Mouse (Mus musculus): ENCODE measurements around the gene Ajm1.

The Ajm1 gene

DNA sequence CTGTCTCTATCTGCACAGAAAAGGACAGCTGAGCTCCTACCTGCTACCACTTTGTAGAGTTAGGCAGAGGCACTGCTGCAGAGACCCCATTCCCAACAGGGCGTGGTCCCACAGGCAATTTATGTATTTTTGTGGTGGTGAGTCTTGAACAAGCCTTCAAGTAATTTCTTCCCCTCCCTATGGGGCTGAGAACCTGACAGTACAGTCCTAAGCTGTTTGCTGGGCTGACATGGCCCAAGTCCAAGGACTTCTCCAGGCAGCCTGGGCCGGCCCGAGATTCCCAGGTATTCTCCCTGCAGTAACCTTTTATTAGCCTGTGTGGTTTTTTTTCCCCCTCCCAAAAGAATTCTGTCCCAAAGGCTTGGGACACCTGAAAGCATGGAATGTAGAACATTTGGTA is 2.6 kb upstream of the Ajm1 start:
- no peak for DNase-seq (ENCODE audit: low read depth, low spot score)

DNA sequence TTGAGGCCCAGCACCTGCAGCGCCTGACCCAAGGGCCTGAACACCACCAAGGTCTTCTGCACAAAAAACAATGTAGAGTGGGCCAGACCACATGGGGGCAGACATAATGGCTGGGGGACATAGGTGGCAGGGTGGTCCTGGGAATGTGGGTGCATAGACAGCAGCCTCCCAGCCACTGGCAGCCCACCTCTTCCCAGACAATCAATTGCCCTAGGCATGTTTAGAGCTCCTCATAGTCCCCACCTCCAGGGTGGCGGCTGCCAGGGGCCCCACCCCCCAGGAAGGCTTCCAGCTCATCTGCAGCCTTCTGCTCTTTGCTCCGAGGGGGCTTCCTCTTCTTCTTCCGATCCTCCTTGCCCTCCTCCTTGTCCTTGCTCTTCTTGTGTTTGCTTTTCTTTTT is 2.0 kb upstream of the Ajm1 start:
- no peak for DNase-seq (ENCODE audit: low read depth, low spot score)

DNA sequence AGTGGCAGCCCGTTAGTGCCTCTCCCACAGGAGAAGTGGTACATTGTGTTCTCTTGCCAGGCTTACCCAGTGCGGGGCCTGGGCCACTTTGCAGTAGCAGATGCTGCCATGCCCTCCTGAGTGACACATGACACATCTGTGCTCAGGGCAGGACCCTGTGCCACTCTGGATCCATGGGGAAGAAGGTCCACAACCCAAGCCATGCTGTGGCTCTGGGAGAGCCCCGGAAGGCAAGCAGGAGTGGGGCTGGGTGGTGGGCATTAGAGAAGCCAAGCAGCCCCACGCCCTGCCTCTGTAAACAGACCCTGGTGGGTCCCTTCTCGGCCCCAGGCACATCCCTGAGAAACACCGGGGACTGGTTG is 1.5 kb upstream of the Ajm1 start:
- DNase-seq (ENCODE audit: low read depth, low spot score): no peak

DNA sequence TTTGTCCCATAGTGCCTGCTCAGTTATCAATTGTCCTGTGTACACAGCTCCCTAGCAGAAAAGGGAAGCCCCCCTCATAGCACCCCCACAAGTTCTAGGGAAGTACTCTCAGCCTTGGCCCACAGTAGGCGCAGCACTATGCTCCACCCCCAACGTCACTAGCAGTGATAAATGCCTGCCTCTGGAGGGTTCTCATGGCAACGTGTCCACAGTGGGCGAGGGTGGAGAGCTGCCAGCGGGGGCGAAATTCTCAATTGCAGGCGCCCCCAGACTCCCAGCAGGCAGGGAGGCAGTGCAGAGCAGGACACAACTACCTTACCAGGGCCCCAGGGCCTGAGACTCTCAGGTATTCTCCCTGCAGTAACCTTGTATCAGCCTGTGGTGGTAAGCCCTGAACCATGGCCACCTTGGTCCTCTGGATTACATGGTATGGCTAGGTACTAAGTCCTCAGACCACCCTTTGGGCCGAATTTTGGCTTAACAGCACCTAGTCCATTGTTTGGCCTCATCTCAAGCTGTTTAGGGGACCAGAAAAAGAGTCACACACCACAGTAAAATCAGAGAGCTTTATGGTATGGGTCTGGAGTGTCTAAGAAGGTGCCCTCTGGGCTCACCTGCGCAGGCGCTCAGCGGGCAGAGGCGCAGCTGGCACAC is 1.0 kb upstream of the Ajm1 start:
- DNase-seq (ENCODE audit: low read depth, low spot score): no peak

DNA sequence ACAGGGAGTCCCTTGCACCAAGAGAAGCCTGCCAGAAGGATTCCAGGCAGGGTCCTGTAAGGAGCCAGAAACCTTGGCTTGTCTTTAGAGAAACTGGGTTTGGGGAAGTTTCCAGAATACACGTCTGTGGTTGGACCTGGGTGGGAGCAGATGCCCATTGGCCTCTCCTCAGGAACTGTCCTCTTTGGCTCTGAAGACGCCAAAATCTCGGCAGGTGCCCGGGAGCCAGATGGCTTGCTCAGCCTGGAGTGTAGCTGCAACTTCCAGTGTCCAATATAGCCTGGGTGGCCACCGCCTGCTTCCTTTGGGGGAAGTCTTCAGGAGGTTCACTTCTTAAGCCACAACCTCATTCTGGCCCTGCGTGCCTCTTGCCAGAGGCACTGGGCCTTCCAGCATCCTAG is 344 bp upstream of the Ajm1 start:
- no peak for DNase-seq (ENCODE audit: low read depth, low spot score)

DNA sequence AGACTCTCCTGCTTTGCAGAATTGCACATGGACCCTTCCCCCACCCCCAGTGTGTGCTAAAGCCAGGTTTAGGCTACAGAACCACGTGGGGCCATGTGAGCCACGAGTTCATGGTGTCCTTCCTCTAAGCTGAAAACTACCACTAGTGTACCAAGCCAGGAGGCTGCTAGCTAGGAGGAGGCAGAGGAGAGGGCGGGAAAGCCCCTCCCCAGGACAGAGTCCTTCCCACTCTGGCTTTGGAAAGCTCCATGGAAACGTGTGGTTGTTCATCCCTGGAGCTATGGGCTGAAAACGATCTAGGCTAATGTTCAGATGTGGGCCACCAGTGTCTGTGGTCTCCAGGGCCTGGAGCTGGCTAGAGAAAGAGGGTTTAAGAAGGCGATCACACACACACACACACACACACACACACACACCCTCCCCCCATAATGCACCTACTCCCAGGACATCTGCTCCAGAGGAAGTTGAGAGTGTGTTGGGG is 896 bp downstream of the Ajm1 start:
- no peak for DNase-seq (ENCODE audit: low read depth, low spot score)

DNA sequence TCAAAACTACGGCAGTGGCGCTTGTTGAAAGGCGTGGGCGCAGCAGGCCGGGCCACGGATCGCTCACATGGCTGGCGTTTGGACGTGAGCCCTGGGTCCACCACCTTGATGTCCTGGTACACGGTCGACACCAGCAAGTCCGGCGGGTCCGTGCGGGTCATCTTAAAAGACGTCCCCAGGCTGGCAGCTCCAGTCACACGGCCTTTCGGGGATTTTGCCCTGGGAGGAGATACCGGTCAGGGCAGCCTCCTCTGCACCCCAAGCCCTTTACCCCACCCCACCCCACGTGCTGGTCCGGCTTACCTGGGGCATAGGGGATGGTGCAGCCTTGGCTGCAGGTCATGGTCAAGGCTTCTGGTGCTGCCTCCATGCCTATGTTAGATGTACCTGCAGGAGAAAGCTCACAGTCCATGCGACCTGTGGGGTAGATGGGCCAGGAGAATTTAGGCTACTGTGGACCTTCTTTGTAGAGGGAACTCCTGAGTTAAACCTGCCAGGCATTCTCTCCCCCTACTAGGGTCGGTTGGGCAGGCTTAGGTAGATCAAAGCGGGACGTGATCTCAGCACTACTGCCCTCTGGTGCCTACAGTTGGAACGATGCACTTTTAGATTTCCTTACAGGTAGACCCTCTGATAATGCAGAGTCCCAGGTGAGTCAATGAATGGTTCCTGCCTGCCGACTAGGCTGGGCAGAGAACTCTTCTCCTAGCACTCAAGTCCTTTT is 1.7 kb downstream of the Ajm1 start:
- DNase-seq (ENCODE audit: low read depth, low spot score): peak; percentile 87

DNA sequence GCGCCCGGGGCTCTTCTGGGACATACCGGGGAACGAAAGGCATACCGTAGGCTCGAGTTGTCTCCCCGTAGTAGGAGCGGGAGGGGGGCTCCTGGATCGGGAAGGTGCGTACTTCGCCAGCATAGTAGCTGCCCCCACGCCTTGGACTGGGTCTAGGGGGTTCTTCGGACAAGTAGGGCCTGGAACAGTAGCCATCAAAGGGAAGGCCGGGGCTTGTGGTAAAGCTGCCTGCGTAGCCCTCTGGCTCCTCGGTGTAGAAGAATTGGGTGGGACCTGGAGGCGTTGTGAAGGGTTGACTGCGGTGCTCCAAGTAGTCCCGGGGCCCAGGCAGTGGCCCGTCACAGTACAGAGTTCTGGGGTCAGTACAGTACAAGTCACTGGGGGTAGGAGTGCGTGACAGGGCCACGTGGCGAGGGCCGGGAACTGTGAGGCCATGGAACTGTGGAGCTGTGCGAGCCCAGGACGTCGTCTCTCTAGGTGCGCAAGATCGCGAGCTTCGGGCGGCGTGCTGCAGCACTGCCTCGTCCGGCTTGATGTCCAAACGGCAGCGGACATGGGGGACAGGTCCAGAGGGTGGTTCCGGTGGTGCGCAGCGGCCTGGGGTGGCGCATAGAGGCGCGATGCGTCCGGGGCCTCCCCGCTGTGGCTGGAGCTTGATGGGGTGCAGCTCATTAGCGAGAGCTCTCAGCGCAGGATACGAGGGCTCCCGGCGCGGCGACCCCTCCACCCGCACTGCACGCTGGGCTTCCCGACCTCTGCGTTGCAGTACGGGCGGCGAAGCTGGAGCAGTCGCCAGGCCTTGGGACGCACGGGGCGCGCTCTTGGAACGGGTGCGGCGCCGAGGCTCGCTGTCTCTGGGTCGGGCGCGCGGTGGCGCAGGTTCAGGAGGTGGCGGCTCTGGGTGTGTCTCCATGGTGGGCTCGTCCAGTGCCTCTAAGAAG is 2.5 kb downstream of the Ajm1 start:
- peak; percentile 34 for DNase-seq (ENCODE audit: low read depth, low spot score)

DNA sequence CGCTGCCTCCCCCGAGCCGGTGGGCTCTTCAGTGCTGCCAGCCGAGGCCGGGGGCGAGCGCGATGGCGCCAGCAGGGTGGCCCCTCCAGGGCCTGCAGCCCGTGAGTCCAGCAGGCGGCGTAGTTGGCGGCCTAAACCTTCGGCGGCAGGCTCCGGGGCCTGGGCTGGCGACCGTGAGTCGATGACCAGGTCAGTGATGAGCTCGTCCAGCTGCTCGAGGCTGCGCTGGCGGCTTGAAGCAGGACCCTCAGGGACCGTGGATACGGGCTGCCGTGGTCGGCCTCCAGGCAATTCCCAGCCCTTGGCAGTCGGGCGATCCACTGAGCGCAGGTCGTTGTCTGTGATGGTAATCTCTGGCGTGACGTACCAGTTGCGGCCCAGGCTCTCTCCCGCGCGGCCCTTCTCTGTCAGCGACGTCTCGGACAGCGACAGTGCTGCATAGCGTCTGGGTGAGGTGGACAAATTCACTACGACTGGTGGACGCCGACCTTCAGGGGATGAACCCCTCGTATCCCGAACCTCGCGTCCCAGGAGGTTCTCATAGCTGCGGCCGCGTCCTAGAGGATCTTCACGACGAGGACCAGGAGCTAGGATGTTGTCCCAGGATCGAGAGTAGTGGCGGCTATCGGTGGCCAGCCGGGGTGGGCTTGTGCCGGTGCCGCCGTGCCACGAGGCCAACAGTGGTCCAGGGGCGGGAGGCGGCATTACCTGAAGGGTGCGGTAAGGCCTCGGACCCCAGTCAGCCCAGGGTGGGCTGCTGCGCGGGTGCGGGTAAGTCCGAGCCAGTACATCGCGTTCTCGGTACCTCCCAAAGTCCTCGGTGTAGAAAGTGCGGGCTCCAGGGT is 3.4 kb downstream of the Ajm1 start:
- peak; percentile 26 for DNase-seq (ENCODE audit: low read depth, low spot score)

DNA sequence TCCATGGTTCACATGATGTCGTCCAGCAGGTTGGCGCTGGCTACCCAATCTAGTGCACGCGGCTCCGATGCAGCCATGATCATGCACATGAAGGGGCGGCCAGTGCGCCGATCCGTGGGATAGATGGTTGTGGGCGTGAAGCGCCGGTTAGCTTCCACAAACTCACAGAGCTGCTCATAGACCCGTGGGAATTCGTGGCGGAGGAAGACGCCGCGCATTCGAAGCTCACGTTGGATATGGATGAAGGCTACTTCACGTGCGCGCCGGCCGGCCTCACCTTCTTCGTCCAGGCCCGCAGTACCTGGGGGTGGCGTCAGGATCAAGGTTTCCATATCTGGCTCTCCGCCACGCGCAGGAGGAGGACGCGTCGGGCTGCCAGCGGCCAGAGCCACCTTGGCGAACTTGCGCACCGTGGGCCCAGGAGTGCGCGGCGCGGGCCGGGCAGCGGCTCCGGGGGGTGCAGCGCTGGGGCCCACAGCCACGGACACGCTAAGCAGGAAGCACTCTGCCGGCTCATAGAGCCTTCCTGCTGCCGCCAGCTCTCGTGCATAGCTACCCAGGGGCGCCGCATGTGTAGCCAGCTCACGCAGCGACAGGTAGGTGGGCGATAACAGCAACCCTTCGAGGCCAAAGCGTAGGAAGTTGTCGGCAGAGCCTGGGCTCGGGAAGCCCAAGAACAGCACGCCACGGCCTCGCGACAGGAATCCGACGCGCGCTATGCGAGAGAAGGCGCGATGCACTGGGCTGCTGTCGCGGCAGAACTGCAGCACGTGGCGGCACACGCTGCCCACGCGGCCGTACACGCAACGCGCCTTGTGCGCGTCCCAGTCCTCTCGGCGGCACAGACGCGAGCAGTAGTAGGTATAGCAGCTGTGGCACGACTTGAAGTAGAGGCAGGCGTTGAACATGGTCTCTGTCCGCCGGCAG is 4.3 kb downstream of the Ajm1 start:
- peak; percentile 38 for DNase-seq (ENCODE audit: low read depth, low spot score)

DNA sequence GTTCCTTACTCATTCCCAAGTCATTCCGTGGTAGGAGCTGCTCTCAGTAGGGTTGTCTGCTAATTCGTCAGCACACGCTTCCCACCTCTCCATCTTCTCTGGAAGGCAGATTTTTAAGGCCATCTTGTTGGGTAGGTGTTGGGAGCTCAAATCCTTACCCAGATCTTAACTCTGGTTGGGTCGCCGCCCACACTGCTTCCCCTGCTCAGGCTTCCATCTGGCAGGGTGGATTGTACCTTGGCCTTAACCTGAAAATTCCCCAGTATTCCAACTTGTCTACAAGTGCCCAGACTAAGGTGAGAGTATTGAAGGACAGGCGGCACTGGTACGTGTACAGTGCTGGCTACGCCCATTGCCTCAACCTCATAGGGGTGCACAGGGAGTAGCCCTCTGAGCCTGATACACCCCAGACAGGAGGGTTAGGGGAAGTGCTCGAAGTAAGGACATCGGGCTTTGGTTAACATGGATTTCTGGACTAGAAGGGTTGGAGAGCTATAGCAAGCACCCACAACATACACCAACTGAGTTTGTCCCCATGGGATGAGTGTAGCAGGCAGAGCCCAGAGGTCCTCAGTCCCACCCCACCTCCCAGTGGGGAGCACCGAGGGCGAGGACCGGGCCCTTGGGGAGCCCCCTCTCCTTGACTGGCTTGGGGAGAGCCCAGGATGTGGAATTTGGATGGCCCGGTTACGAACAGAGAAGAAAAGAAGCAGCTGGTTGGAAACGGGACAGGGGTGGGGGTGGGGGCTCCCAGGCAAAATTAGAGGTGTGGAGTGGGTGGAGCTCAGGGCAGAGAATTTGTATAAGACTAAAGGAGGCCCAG is 5.3 kb downstream of the Ajm1 start:
- no peak for DNase-seq (ENCODE audit: low read depth, low spot score)

DNA sequence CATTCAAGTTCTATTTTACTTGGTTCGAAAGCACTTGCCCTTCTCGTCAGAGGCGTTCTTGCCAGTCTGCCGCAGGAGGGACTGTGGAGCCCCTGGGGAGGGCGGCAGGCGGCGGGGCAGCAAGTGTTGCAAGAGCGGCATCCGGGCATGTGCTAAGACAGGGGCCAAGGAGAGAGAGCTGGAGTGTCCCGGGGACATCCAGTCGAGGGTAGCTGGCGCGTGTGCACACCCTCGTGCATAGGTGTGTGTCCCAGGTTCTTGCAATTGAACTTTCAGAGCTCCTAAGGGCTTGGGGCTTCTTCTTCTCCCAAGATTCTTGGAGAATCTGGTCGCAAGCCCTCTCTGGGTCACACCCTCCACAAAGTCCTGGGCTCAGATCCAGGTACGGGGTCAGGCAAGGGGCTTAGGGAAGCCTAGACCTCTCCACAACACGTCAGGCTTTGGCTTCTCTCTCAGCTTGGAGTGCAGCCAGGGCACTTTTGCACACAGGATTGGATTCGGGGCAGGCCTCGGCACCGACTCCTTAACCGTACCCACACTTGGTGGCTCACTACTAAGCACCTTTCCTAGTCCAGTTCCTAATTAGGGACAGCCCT is 6.0 kb downstream of the Ajm1 start:
- DNase-seq (ENCODE audit: low read depth, low spot score): peak; percentile 25

DNA sequence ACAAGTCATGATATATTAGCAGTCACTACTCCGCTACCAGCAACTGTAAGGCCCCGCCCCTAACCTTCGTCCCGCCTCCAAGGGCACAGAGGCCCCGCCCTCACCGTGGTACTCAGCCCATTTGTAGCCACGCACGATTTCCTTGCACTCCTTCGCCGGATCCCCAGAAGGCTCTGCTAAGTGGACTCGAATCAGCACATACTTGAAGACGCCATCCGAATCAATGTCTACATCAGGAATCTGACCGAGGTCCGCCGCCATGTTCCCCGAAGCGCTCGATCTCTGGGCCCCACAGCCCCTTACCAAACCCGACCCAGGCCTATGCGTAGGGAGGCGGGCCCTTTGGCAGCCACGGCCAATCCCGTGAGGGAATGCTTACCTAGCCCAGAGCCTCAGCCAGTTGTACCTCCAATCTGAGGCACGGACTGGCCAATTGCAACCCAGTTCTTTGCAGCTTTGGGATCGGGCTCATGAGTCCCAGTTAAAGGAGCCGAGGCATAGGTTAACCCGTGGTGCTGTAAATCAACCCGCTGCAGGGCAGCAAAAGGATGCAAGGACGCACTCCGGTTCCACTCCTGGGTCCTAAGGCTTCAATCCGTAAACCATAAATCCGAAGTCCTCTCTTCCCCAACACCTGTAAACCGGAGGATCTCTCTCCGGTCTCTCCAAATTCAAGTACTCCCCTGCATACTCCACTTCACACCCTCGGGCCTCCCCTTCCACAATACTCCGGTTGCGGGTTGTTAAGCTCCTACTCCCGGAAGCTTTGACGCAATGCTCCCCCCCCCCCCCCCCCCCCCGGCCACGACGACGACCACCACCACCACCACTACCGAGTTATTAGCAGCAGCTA is 6.8 kb downstream of the Ajm1 start, which contains the start of the genes Mamdc4 and Phpt1:
Gene Mamdc4 (minus strand): TSS at position 267 of the 853 bp plus-strand sequence.
Gene Phpt1 (minus strand): TSS at position 646 of the 853 bp plus-strand sequence.
- peak; percentile 97 for DNase-seq (ENCODE audit: low read depth, low spot score)

DNA sequence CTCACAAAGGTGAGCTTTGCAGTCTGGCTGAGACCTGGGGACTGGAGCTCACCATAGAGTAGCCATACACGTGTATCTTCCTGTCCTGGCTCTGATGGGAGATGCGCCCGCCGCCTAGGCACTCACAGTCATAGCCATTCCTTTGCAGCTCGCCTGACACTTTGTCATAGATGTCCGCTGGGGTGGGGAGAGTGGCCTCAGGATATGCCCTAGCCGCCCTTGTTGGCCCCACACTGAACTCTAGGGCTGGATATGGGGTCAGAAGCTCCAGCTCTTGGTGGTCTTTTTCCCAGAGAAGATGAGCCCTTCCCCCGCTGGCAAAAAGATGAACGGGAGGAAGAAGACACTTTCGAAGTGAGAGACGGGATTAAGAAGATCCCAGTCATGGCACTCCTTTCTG is 7.4 kb downstream of the Ajm1 start:
- no peak for DNase-seq (ENCODE audit: low read depth, low spot score)

DNA sequence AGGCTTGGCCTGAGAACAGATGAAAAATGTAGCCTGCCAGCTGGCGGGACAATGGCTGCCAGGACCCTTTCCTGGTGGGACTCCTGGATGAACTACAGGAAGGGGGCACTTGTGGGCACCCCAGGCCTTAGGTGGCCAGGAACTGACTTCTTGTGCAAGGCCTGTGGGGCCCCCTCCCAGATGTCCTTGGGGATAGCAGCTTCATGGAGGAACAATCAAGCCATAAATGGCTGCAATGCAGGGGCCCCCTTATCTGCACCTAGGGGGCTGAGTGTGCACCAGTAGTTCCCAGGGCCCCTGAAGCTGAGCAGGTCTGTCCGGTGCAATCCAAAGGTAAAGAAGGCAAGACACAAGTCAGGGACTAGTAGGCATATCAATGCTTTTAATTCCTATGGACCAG is 8.5 kb downstream of the Ajm1 start:
- no peak for DNase-seq (ENCODE audit: low read depth, low spot score)

DNA sequence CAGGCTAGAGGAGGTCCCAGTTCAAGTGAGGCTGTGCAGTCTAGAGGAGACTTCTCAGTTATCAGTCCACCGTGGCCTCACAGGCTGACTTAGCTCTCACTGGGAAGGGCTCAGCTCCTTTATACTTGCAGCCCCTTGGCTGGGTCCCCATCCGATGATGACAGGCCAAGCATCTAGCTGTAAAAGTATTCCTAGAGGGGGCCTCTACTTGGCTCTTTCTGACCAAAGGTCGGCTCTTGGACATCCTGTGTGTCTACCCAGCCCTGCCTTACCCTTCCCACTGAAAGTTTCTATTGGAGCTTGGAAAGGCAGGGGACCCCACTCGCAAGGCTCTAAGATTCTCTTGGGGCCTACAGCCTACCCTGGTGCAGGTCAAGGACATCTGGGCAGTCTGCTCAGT is 10.3 kb downstream of the Ajm1 start:
- no peak for DNase-seq (ENCODE audit: low read depth, low spot score)

DNA sequence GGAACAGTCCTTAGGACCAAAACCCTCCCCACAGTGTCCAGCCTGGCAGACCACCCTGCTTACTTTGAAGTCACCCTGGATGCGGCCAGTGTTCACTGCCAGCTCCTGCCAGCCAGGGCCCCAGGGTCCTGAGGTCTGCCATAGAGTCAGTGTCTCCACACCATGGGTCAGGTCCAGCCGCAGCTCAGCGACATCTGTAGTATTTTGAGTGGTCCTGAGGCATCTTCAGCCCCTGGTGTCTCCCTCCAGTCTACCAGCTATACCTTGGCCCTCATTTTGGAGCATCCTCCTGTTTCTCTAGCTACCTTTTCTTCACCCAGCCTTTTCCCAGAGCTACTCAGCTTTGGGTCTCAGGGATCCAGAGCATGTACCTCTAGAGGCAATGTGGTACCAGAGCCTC is 12.2 kb downstream of the Ajm1 start:
- no peak for DNase-seq (ENCODE audit: low read depth, low spot score)

DNA sequence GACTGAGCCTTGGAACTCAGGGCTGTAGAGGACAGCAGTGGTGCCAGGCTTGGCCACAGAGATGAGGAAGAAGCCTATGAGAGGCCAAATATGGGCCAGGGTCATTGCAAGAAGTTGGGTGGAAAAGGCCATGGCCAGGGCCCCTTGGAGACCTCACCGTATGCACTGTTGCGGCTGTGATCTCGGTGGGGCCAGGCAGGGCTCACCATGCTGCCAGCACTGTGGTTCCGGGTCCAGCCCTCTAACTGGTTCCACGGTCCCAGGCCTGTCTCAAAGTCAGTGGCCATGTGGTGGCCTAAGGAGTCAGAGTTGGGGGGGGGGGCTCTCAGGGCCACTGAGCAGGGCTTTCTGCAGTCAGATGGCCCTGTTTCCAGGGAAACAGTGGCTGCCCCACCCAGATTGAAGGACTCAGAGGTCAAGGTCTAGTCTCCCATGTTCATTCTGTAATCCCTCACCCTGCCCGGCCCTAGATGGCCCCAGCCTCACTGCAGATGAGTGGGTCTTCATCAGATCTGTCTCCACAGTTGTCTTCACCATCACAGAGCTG is 13.0 kb downstream of the Ajm1 start:
- DNase-seq (ENCODE audit: low read depth, low spot score): no peak
